Mouse (Mus musculus) T-helper 1 cell (primary cell): ENCODE results near the gene Ehd1.

Experiments
- in situ Hi-C: fragments of 300-600 bp; cut with MboI, MseI; formaldehyde crosslinking; loops from one replicate; pipeline ENCODE4 v1.15.1; 2025; ENCODE audit warnings: high pct_unique_total_duplicates

Gene Ehd1

DNA sequence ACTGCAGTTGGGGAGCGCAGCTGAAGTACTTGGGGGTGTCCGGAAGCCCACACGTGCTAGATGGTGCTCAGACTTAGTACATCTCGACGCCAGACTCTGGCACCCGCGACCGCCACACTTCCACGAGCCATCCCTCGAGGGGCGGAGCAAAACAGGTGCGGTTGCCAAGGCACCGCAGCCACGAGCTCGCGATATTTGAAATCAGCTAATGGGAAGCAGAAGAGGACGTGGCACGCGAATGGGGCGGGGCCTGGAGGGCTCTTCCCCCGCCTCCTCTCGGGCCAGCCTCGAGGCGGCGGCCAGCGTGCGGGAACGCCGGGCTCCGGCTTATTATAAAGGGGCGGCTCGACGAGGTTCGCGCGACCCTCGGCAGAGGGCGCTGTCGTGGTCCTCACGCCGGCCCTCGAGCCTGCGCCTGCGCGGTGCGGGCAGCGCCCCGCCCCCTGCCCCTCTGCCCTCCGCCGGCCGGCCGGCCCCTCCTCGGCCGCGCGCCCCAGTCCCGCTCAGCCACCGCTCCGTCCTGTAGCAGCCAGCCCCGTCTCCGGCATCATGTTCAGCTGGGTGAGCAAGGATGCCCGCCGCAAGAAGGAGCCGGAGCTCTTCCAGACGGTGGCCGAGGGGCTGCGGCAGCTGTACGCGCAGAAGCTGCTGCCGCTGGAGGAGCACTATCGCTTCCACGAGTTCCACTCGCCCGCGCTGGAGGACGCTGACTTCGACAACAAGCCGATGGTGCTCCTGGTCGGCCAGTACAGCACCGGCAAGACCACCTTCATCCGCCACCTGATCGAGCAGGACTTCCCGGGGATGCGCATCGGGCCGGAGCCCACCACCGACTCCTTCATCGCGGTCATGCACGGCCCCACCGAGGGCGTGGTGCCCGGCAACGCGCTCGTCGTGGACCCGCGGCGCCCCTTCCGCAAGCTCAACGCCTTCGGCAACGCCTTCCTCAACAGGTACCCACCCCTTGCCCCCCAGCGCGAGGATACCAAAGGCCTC is at the start of gene Ehd1:
TSS of gene Ehd1 (plus strand) at position 300 of the 996 bp plus-strand sequence.
- in situ Hi-C loops = no loop called here

DNA sequence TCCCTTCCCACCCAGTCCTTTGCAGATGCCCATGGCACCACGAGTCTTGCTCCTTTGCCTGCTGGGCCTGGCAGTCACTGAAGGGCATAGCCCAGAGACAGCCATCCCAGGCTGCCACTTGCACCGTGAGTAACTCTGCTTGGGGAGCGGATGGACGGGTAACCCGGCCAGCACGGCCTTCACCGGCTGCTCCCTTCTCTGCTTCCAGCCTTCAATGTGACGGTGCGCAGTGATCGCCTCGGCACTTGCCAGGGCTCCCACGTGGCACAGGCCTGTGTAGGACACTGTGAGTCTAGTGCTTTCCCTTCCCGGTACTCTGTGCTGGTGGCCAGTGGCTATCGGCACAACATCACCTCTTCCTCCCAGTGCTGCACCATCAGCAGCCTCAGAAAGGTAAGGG is 49.8 kb upstream of the Ehd1 start:
- in situ Hi-C loops = no loop called here

DNA sequence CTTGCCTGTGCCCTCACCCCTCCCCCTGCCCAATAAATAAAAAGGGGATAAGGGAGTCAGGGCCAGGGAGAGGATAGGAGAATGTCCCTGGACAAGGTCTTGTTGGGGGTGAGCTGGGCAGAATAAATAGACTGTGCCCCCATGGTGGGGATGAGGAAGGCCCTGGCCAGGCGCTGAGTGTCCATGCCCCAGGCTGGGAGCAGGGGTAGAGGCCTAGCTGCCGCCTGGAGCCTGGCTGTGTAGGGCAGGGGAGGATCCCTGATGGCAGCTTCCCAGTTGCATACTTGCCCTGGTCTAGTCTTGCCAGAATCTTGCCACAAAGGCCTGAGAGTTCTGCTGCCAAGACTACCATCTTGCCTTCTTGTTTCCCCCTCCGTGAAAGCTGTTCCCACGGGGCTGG is 48.7 kb upstream of the Ehd1 start:
- in situ Hi-C loops = no loop called here

DNA sequence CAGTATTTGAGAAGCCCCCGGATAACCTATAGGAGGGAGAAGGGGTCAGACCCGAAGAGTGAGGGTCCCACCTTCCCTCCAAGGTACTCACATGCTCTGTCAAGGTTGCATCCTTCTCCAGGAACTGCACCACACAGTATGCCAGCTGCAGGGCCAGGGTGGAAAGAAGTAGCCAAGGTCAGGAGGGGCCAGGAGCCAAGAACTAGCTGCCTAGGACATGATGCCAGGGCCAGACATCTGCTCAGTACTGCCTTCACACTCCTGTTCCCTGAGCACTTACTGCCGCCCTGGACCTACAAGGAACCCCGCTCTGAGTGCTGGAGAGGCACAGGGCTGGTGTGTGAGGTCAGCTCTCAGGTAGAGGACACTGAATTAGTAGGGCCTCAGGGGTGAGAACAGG is 46.1 kb upstream of the Ehd1 start:
- in situ Hi-C loops = no loop called here

DNA sequence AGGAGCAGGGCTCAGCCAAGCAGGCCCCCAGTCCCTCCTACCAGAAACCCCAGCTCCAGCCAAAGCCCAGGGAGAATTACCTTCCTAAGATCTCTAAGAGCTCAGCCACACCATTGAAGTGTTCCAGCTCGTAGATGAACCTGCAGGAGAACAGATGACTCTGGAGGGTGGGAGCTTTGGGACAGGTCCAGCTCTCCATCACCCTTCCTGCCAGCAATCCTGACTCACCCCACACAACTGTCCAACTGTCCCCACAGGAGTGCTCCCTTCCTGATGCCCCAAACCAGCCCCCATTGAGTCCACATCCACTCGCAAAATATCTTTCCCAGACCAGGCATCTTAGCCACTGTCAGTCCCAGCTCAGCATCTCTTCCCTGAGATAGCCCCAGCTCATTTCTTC is 45.5 kb upstream of the Ehd1 start:
- in situ Hi-C loops = no loop called here

DNA sequence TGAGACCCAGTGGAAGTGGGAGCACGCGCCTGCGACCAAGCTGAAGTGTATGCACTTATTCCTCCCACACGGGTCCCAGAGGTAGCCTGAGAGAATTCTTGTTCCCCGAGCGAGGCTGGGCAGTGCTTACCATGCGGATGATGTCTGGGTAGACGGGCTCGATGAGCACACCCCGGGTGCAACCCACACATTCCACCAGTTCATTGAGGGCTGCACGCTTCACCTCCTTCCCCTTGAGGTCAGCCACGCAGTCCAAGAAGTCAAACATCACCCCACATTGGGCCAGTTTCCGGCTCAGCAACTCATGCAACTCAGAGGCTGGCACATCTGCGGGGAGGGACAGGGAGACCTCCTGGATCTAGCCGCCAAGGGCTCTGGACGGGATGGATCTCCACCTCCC is 42.9 kb upstream of the Ehd1 start:
- in situ Hi-C loops = no loop called here

DNA sequence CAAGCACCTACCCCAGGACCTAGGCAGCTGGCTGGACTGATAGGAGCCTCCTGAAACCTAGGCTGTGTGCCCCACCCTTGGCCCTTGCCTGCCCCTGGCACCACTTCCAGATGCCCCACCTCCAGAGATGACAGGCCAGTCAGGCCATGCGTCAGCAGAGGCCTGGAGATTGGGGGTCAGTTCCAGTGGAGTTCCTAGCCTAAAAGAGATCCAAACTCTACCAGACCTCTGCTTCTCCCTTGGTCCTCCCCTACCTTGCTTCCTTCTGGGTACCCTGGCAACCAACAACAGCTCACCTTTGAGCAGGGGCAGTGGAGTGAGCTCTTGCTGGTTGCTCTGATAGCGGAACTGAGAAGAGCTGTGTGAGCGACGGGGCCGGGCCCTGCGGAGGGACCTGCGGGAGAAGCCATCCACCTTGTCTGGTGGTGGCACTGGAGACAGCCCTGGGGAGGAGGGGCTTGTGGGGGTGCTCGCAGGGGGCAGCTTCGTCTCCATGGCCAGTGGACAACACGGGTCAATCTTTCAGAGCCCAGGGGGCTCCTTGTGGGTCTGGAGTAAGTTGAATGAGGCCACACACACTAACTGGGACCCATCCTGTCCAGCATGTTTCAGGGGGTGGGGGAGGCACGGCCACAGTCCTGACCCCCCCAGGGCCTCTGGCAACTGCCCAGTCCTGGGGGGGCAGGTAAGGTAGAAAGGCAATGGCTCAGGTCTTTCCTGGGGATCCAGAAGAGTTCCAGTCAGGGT is 42.0 kb upstream of the Ehd1 start:
- in situ Hi-C loops = no loop called here

DNA sequence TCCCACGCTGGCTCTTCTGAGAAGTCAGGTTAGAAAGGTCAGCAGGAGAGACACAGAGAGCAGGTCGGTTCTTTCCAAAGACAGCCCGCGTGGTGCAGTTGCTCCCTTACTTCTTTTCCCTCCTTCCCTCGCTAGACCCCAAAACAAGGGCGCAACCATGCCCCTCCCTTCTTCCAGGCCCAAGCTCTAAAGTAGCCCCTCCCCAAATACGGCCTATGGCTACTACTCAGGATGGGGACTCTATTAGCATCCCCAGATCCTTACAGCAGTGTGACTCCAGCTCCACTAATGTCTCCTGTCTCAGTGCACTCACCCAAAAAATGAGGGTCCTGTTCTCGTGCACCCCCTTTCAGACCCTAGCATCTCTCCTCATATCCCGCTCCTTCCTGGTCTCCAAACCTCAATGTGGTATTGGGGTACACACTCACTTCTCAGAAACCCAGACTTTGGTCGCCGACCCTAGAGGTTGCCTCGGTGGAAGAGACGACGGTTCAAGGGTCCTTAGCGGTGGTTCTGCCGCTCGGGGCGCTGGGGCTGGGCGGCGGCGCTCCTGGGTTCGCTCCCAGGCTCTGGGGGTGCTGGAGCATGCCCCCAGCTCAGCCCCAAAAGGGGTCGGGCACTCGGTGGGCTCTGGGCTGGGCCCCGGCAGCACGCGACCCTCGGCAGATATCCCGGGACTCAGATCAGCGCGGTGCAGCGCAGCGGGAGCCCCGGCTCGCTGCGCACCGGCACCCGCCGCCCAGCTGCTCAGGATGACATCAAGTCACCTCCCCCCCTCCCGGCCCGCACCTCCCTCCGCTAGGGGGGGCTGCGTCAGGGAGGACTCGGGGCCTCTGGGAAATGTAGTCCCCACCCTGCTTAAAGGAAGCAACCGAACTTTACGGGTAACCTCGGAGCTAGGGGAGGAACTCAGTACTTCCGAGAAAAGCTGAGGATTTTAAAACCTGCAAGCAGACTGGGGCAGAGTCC is 41.2 kb upstream of the Ehd1 start, which contains the start of gene Ppp2r5b:
TSS of gene Ppp2r5b (minus strand) at position 789 of the 969 bp plus-strand sequence.
- in situ Hi-C loops = no loop called here

DNA sequence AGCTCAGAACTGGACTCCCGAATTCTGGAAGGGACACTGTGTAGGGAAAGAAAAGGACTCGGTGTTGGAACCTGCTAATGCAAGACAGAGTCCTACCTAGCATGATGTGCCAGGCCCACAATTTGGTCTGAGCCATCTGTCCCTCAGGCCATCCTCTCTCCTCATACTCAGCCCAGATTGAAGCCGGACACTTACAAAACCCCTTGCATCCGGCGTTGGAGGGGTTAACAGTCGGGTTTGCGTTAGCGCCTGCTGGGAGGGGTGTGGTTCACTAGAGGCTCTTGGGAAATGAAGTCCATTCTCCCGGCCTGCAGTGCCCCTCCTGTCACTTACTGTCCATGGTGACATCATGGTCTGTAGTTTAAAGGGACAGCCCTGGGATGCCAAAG is 40.5 kb upstream of the Ehd1 start:
- in situ Hi-C loops = no loop called here

DNA sequence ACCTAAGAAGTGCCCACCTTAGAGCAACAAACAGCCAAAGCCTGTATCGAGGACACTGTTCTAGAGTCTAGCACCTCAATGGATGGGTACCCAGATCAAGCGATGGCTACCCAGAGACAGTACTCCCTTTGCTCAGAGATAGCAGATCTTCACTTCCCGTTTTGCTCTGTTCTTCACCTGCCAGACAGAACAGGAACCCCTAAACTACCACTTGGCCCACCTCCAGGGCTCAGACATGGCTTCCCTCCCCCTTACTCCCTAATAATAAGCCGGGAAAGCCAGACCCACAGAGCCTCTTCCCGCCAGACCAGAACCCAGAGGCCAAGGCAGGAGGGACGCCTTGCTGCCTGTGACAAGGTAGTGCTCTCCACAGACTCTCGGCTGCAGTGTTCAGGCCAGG is 39.7 kb upstream of the Ehd1 start:
- in situ Hi-C loops = no loop called here

DNA sequence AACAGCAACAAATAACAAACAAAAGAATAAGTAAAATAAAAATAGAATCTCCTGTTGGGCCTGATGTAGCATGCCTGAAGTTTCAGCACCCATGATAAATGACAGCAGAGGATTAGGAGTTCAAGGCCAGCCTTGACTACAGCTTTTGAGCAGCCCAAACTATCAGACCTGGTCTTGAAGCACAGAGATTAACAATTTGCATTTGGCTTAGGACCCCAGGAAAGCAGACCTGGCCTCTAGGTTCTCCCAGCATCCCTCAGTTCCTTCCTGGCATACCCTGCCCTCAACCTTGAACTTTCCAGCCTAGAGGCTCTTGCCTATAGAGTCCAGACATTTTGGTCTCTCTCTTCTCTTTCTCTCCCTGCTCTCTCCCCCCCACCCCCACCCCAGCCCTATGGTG is 37.8 kb upstream of the Ehd1 start:
- in situ Hi-C loops = no loop called here

DNA sequence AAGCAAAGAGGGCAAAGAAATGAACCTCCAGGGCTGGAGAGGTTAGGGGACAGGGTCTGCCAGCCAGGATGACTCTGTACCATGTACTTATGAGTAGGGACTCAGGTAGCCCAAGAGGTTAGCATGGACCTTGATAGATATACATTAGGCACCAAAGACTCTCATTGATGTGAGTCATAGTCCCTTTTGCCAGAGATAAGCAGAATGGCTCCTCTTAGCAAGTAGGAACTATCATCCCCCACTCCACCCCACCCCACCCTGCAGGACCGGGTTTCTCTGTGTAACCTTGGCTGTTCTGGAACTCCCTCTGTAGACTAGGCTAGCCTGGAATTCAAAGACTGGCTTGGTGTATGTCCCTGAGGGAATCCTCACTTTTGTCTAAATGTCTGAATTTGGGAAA is 36.4 kb upstream of the Ehd1 start:
- in situ Hi-C loops = no loop called here

DNA sequence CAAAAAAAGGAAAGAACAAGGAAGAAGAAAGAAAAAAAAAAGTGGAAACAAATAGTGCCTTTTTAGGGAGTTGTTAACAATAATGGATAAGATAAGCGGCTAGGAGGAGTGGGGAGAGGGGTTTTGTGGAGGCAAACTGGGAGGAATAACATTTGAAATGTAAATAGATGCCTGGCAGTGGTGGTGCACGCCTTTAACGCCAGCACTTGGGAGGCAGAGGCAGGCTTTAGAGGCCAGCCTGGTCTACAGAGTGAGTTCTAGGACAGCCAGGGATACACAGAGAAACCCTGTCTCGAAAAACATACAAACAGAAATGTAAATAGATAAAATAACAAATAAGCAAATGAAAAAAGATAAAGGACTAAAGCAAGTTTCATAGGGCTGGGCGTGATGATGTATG is 35.8 kb upstream of the Ehd1 start:
- in situ Hi-C loops = no loop called here

DNA sequence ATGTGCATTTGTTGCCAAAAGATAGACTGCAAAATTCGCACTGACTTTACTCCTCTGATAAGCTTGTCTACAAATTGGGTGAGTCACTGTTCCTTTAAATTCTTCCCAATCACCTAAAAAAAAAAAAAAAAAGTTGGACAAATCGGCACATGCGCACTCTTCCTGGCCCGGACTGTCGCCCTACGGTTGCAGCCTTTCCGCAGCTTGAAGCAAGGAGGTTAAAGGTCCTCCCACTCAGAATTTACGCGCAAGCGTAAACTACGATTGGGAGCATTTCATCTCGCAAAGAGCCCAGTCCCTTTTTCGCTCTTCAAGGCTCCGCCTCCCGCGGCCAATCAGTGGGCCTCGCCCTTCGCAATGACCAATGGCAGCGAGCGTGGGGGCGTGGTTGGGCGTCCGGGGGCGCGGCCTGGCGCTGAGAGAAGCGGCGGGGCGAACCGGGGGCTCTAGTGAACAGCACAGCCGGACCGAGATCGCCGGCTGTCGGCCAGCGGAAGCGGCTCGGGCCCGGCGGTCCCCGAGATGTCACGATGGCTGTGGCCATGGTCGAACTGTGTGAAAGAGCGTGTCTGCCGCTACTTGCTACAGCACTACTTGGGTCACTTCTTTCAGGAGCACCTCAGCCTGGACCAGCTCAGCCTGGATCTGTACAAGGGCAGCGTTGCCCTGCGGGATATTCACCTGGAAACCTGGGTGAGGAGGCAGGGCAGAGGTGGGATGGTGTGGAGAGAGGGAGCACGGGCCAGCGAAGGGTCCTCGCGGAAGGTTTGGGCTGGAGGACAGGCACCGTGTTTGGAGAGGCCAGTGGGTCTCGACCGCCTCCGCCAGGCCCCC is 35.0 kb upstream of the Ehd1 start, which contains the start of gene Atg2a:
TSS of gene Atg2a (plus strand) at position 395 of the 834 bp plus-strand sequence.
- in situ Hi-C loops = no loop called here

DNA sequence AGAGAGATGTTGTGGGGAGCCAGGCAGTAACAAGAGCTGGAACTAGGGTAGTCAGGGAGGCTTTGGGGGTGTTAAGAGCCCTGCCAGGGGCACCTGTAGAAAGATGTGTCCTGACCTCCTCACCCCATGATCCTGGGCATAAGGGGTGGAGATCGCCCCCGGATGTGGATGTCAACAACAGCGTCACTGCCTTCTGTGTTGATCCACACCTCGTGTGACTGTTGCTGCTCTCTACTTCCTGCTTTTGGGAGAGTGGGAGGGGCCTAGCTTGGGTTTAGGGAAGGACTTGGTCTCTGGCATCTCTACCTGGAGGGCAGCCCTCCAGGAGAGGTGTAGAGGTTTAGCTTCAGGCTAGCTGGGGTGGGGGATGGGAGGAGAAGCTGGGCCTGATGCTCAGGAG is 34.2 kb upstream of the Ehd1 start:
- in situ Hi-C loops = no loop called here

DNA sequence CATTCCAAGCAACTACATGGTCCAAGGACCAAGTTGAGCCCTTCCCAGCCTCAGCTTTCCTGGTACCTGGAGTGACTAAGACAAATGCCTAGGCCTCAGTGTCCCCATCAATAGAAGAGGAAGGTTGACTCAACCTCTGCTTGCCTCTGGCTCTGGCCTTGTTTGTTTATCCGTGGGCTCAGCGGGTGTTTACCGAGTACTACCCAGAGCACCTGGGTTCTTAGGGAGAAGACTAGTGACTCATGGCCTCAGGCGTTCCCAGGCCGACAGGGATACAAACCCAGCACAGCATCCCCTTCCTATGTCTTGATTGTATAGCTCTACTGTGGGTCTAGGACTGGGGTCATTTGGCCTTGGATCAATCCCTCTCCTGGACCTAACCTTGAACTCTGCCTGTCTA is 33.3 kb upstream of the Ehd1 start:
- in situ Hi-C loops = no loop called here

DNA sequence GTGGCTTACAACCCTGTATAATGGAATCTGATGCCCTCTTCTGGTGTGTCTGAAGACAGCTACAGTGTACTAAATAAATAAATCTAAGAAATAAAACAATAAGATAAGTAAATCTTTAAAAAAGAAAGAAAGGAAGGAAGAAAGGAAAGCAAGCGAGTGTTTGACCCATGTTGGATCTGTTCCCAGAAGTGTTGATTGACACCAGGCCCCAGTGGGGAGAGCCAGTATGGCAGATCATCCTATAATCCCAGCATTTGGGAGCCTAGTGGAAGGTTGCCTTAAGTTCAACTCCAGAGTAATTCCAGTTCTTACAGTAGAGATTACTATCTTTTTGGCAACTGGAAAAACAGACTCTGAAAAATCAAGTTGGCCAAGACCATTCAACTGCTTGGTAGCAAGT is 30.7 kb upstream of the Ehd1 start:
- in situ Hi-C loops = no loop called here

DNA sequence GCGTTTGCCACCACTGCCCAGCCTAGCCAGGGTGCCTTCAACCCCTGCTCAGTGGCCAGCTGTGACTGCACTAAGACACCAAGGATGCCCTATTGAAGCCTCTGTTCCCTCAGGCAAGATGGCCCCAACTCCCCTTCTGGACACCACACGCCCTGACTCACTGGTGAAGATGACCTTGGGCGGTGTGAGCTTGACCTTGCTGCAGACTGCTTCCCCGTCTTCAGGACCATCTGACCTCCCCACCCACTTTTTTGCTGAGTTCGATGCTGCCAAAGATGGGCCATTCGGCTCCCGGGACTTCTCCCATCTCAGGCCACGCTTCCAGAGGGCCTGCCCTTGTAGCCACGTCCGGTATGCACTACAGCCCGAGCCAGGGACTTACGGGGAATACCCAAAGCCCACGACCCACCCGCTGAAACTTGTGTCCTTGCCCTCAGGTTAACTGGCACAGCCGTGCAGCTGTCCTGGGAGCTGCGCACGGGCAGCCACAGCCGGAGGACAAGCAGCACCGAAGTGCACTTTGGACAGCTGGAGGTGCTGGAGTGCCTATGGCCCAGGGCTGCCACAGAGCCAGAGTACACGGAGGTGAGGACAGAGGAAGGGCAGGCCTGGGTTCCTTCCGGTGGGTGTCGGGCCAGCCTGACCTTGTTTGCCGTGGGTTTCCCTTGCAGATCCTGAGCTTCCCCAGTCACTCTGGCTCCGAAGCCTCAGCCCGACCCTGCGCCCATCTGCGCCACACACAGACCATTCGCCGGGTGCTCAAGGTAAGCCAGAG is 28.8 kb upstream of the Ehd1 start:
- in situ Hi-C loops = no loop called here

DNA sequence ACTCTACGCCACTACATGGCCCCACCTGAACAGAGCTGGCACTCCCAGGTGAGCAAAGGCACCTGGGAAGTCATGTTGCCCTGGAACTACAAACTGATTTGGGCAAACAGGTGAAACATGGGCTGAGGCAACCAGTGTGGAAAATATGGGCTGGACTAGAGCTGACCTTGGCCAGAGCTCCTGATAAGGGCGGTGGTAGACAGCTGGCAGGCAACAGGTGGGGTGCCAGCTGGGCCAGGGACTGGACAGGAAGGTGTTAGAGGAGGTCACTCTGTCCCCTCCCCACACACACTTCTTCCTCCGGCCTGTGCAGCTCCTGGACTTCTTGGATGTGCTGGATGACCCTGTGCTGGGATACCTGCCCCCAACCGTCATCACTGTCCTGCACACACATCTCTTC is 23.5 kb upstream of the Ehd1 start:
- in situ Hi-C loops = no loop called here

DNA sequence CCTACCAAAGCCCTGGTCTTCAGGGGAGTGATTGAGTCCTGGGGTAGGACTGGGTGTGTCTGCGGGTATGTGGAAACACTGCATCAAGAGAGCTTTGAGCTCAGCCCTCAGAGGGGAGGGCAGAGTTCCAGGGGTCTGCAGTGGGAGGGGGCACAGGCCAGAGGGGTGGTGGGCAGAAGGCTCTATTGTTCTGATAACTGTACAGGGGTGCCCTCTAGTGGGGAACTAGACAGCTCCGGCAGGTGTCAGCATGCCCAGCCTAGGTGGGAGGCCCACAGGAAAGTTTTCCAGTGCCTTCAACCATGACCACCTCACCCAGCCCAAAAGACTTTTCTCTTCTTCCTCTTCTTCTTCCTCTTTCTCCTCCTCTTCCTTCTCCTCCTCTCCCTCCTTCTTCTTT is 16.1 kb upstream of the Ehd1 start:
- in situ Hi-C loops = loop anchor here (5.0 kb wide), 1 partner anchor 47 kb away; the partner anchor contains the start of gene Cdc42bpg
